Mouse (Mus musculus) spleen, postnatal 10 days (tissue): Measurements from ENCODE around the gene Cfdp1.

Experiments
- DNase-seq, 2 experiments: peaks; one replicate each; pipeline ENCODE4 v3.0.0; 2021 to 2022; ENCODE audit warnings: low spot score in 2 of 2

The Cfdp1 gene

GRCm38 (mm10) chr8:111853861-111854501 lies at the start of gene Cfdp1:
Cfdp1 (minus strand) TSS chr8:111854291.
- DNase-seq: peak; percentile 88 to 97

GRCm38 (mm10) chr8:111902080-111902479 lies 48.0 kb upstream of the Cfdp1 start:
- DNase-seq: no peak

GRCm38 (mm10) chr8:111898586-111898985 lies 44.5 kb upstream of the Cfdp1 start:
- DNase-seq: no peak

- DNase-seq: no peak
These were observed 40.9 kb upstream of the Cfdp1 start for GRCm38 (mm10) chr8:111894955-111895354.

GRCm38 (mm10) chr8:111892615-111893014 lies 38.5 kb upstream of the Cfdp1 start:
- no peak for DNase-seq

- no peak for DNase-seq
These were observed 37.9 kb upstream of the Cfdp1 start for GRCm38 (mm10) chr8:111891983-111892382.

- no peak for DNase-seq
These were observed 36.8 kb upstream of the Cfdp1 start for GRCm38 (mm10) chr8:111890911-111891303.

GRCm38 (mm10) chr8:111889931-111890910 lies 36.1 kb upstream of the Cfdp1 start:
- DNase-seq: no peak

- DNase-seq: no peak
These were observed 34.1 kb upstream of the Cfdp1 start for GRCm38 (mm10) chr8:111888091-111888650.

GRCm38 (mm10) chr8:111887479-111887878 lies 33.4 kb upstream of the Cfdp1 start:
- DNase-seq: no peak

GRCm38 (mm10) chr8:111883615-111884014 lies 29.5 kb upstream of the Cfdp1 start:
- DNase-seq: no peak

GRCm38 (mm10) chr8:111881591-111881990 lies 27.5 kb upstream of the Cfdp1 start:
- peak in 1 of 2 experiments; percentile 63 for DNase-seq

GRCm38 (mm10) chr8:111877711-111878110 lies 23.6 kb upstream of the Cfdp1 start:
- DNase-seq: no peak

GRCm38 (mm10) chr8:111876355-111876948 lies 22.4 kb upstream of the Cfdp1 start, which contains the start of gene Tmem170:
Tmem170 (minus strand) TSS chr8:111876750.
- DNase-seq: peak; percentile 97 to 99

GRCm38 (mm10) chr8:111875758-111876157 lies 21.7 kb upstream of the Cfdp1 start:
- no peak for DNase-seq

- no peak for DNase-seq
These were observed 17.2 kb upstream of the Cfdp1 start for GRCm38 (mm10) chr8:111871278-111871677.

GRCm38 (mm10) chr8:111870379-111870778 lies 16.3 kb upstream of the Cfdp1 start:
- DNase-seq: no peak

- no peak for DNase-seq
These were observed 14.6 kb upstream of the Cfdp1 start for GRCm38 (mm10) chr8:111868664-111869063.

GRCm38 (mm10) chr8:111865857-111866256 lies 11.8 kb upstream of the Cfdp1 start:
- no peak for DNase-seq

- DNase-seq: no peak
These were observed 11.2 kb upstream of the Cfdp1 start for GRCm38 (mm10) chr8:111865130-111865852.

- no peak for DNase-seq
These were observed 10.6 kb upstream of the Cfdp1 start for GRCm38 (mm10) chr8:111864648-111865047.
